Mouse (Mus musculus): ENCODE data around the gene Lyar.

- no peak for TF ChIP-seq CTCF (IDR thresholded peaks at IDR 0.05; ENCODE audit: control insufficient read depth, insufficient read depth, low read length)
- TF ChIP-seq POLR2A (IDR thresholded peaks at IDR 0.05; ENCODE audit: borderline replicate concordance, control insufficient read depth, low read depth, low read length): no peak
Observed at GRCm38 (mm10) chr5:38240727-38241472, 20.6 kb downstream of the Lyar start.
